Comparison of ENCODE assay signal across 13 mouse cellular contexts in genomic region chr5:24343379-24343778, GRCm38 (mm10). TPM values are rescaled to one million over a fixed set of nuclear protein-coding genes. Genes with fewer than 3 reads are reported as not detected.
DNase-seq lines count a peak whose midpoint lies in the region; ATAC-seq and TF ChIP-seq lines count a peak whose summit lies in the region.
"Had no signal": no experiment of that assay in that cellular context is flagged by ENCODE, and none has a peak within 500 bp of the region (broad histone marks: within the 10 kb centered on the region; RNA-seq: fewer than 3 reads in every experiment).

No protein-coding gene starts in this region.

- no peak for ATAC-seq in stomach, embryonic 14.5 days (ENCODE audit: insufficient number of reproducible peaks, insufficient read depth, low FRiP score, low read depth)
- no peak for ATAC-seq in stomach, postnatal 0 days (ENCODE audit: low FRiP score, low TSS enrichment)
- peak; percentile 2; the same call in 1 of the 2 replicates for ATAC-seq in liver, embryonic 15.5 days (ENCODE audit: insufficient read depth)

- DNase-seq in heart, embryonic 10.5 days (ENCODE audit: low spot score), result no peak
- DNase-seq in heart, postnatal 36 days, result no peak
- DNase-seq in stomach, postnatal 0 days (ENCODE audit: low spot score), result no peak
- DNase-seq in spleen, adult 12 weeks (ENCODE audit: low spot score), result no peak
- no peak for DNase-seq in lung, postnatal 25 days (ENCODE audit: low spot score)
- DNase-seq: adrenal gland, postnatal 10 days; cerebellum, adult 18-20 months; kidney, adult 18-20 months; layer of hippocampus, postnatal 36 days; lung, adult 18-20 months had no signal

- intact Hi-C loops in heart, postnatal 36 days (cut with DNase I), result no loop called here

- no peak for TF ChIP-seq CTCF in stomach, postnatal 0 days (IDR thresholded peaks at IDR 0.05; ENCODE audit: low read depth)
- no peak for TF ChIP-seq CTCF in olfactory bulb, adult 2 months (IDR thresholded peaks at IDR 0.05; ENCODE audit: insufficient read depth, low read depth, low read length)

- no peaks in the 10 kb centered on the region for H3K9me3 ChIP-seq in heart, embryonic 10.5 days
- no peaks in the 10 kb centered on the region for H3K9me3 ChIP-seq in stomach, embryonic 14.5 days (ENCODE audit: control insufficient read depth, low read depth, low read length)
- H3K9me3 ChIP-seq in stomach, postnatal 0 days (ENCODE audit: control insufficient read depth, low read length), result no peaks in the 10 kb centered on the region
- no peaks in the 10 kb centered on the region for H3K9me3 ChIP-seq in liver, embryonic 15.5 days (replicated peaks)

- no peak for TF ChIP-seq EP300 in stomach, postnatal 0 days (optimal IDR thresholded peaks at IDR 0.05)

- no peak for TF ChIP-seq POLR2A in olfactory bulb, adult 2 months (IDR thresholded peaks at IDR 0.05; ENCODE audit: insufficient read depth, low read depth, low read length)

- H3K36me3 ChIP-seq in heart, embryonic 10.5 days, result peaks cover 50% of the 10 kb centered on the region
- H3K36me3 ChIP-seq in stomach, embryonic 14.5 days (ENCODE audit: control insufficient read depth, insufficient read depth, low read length), result no peaks in the 10 kb centered on the region
- no peaks in the 10 kb centered on the region for H3K36me3 ChIP-seq in stomach, postnatal 0 days (ENCODE audit: control insufficient read depth, insufficient read depth, low read length)
- H3K36me3 ChIP-seq in liver, embryonic 15.5 days (replicated peaks), result no peaks in the 10 kb centered on the region

- H3K9ac ChIP-seq in stomach, embryonic 14.5 days (replicated peaks; ENCODE audit: low read depth, low read length), result no peak overlapping the region; the same call in 1 of the 2 replicates
- H3K9ac ChIP-seq in stomach, postnatal 0 days (ENCODE audit: low read length), result no peak overlapping the region
- no peak overlapping the region for H3K9ac ChIP-seq in liver, embryonic 15.5 days

- peak overlapping the region; percentile 79 for H3K27ac ChIP-seq in heart, embryonic 10.5 days
- H3K27ac ChIP-seq in stomach, embryonic 14.5 days (ENCODE audit: low read length), result peak overlapping the region; percentile 90
- no peak overlapping the region for H3K27ac ChIP-seq in stomach, postnatal 0 days (replicated peaks)
- no peak overlapping the region; the same call in 1 of the 2 replicates for H3K27ac ChIP-seq in liver, embryonic 15.5 days (replicated peaks)
- peak overlapping the region; percentile 92 for H3K27ac ChIP-seq in olfactory bulb, adult 2 months (ENCODE audit: insufficient read depth, low read depth, low read length)

- peak overlapping the region; percentile 9; the same call in 1 of the 2 replicates for H3K4me3 ChIP-seq in heart, embryonic 10.5 days
- no peak overlapping the region for H3K4me3 ChIP-seq in stomach, embryonic 14.5 days (ENCODE audit: low read depth, low read length)
- H3K4me3 ChIP-seq in stomach, postnatal 0 days (ENCODE audit: low read depth, low read length), result no peak overlapping the region
- no peak overlapping the region for H3K4me3 ChIP-seq in liver, embryonic 15.5 days (replicated peaks)
- no peak overlapping the region for H3K4me3 ChIP-seq in olfactory bulb, adult 2 months (ENCODE audit: insufficient read depth, low read depth, low read length)

- H3K27me3 ChIP-seq in heart, embryonic 10.5 days (ENCODE audit: insufficient read depth, poor library complexity, severe bottlenecking), result no peaks in the 10 kb centered on the region
- no peaks in the 10 kb centered on the region for H3K27me3 ChIP-seq in stomach, embryonic 14.5 days (ENCODE audit: control insufficient read depth, insufficient read depth, low read length)
- H3K27me3 ChIP-seq in stomach, postnatal 0 days (ENCODE audit: control insufficient read depth, insufficient read depth, low read length), result no peaks in the 10 kb centered on the region
- peaks cover 15% of the 10 kb centered on the region for H3K27me3 ChIP-seq in liver, embryonic 15.5 days

- H3K4me2 ChIP-seq in stomach, embryonic 14.5 days (replicated peaks; ENCODE audit: low read depth, low read length), result no peak overlapping the region
- no peak overlapping the region for H3K4me2 ChIP-seq in stomach, postnatal 0 days (replicated peaks; ENCODE audit: low read depth)
- no peak overlapping the region for H3K4me2 ChIP-seq in liver, embryonic 15.5 days

- peaks cover 89% of the 10 kb centered on the region for H3K4me1 ChIP-seq in heart, embryonic 10.5 days
- H3K4me1 ChIP-seq in stomach, embryonic 14.5 days (ENCODE audit: control insufficient read depth, insufficient read depth, low read length), result peaks cover 51% of the 10 kb centered on the region
- H3K4me1 ChIP-seq in stomach, postnatal 0 days (replicated peaks; ENCODE audit: control insufficient read depth, insufficient read depth), result peaks cover 4% of the 10 kb centered on the region
- H3K4me1 ChIP-seq in liver, embryonic 15.5 days (replicated peaks), result peaks cover 47% of the 10 kb centered on the region
- peaks cover 55% of the 10 kb centered on the region for H3K4me1 ChIP-seq in olfactory bulb, adult 2 months (ENCODE audit: control insufficient read depth, insufficient read depth, low read length)

RNA-seq across cellular contexts. Expression of gene Kcnh2, which starts 8.0 kb away (rescaled TPM):
- polyA plus RNA-seq in heart, embryonic 10.5 days (2016; fragmentation: Nextera tagmentation; extraction: Ambion mirVana), result 28.8 and 32.2 TPM in 2 replicates
- total RNA-seq in heart, postnatal 36 days (2021), result 10 to 100 TPM; 56.3 to 72.6 TPM
- 8.9 and 9.8 TPM in 2 replicates for polyA plus RNA-seq in stomach, embryonic 14.5 days (2014; fragmentation: Nextera tagmentation; extraction: Ambion mirVana)
- polyA plus RNA-seq in stomach, postnatal 0 days (2015; fragmentation: Nextera tagmentation; extraction: Ambion mirVana), result 3.7 and 3.8 TPM in 2 replicates
- polyA plus RNA-seq in liver, embryonic 15.5 days (2015; fragmentation: Nextera tagmentation; extraction: Ambion mirVana), result 0.35 and 0.68 TPM in 2 replicates
- not detected in 2 replicates for polyA plus RNA-seq in olfactory bulb, adult 2 months (2012; ENCODE audit: insufficient read depth, insufficient read length, low replicate concordance, missing spikeins)

RNA-seq across cellular contexts. Expression of gene Nos3, which starts 21.2 kb away (rescaled TPM):
- polyA plus RNA-seq in heart, embryonic 10.5 days (2016; fragmentation: Nextera tagmentation; extraction: Ambion mirVana), result 23.2 and 40.8 TPM in 2 replicates
- 10 to 100 TPM; 23.7 to 26.2 TPM for total RNA-seq in heart, postnatal 36 days (2021)
- 4.6 and 4.9 TPM in 2 replicates for polyA plus RNA-seq in stomach, embryonic 14.5 days (2014; fragmentation: Nextera tagmentation; extraction: Ambion mirVana)
- 3.1 and 3.2 TPM in 2 replicates for polyA plus RNA-seq in stomach, postnatal 0 days (2015; fragmentation: Nextera tagmentation; extraction: Ambion mirVana)
- 2.1 and 2.5 TPM in 2 replicates for polyA plus RNA-seq in liver, embryonic 15.5 days (2015; fragmentation: Nextera tagmentation; extraction: Ambion mirVana)
- not detected in 2 replicates for polyA plus RNA-seq in olfactory bulb, adult 2 months (2012; ENCODE audit: insufficient read depth, insufficient read length, low replicate concordance, missing spikeins)

RNA-seq across cellular contexts. Expression of gene Atg9b, which starts 48.6 kb away (rescaled TPM):
- 1.2 and 2.3 TPM in 2 replicates for polyA plus RNA-seq in heart, embryonic 10.5 days (2016; fragmentation: Nextera tagmentation; extraction: Ambion mirVana)
- total RNA-seq in heart, postnatal 36 days (2021), result under 1 TPM; 0.27 to 0.75 TPM
- 0.57 and 0.68 TPM in 2 replicates for polyA plus RNA-seq in stomach, embryonic 14.5 days (2014; fragmentation: Nextera tagmentation; extraction: Ambion mirVana)
- 4.1 and 5.8 TPM in 2 replicates for polyA plus RNA-seq in stomach, postnatal 0 days (2015; fragmentation: Nextera tagmentation; extraction: Ambion mirVana)
- polyA plus RNA-seq in liver, embryonic 15.5 days (2015; fragmentation: Nextera tagmentation; extraction: Ambion mirVana), result 0.58 and 2.2 TPM in 2 replicates
- not detected in 2 replicates for polyA plus RNA-seq in olfactory bulb, adult 2 months (2012; ENCODE audit: insufficient read depth, insufficient read length, low replicate concordance, missing spikeins)

RNA-seq across cellular contexts. Expression of gene Abcb8, which starts 50.1 kb away (rescaled TPM):
- polyA plus RNA-seq in heart, embryonic 10.5 days (2016; fragmentation: Nextera tagmentation; extraction: Ambion mirVana), result 62.7 and 81.3 TPM in 2 replicates
- 10 to 100 TPM; 83.7 to 84.9 TPM for total RNA-seq in heart, postnatal 36 days (2021)
- 46.2 and 52.5 TPM in 2 replicates for polyA plus RNA-seq in stomach, embryonic 14.5 days (2014; fragmentation: Nextera tagmentation; extraction: Ambion mirVana)
- polyA plus RNA-seq in stomach, postnatal 0 days (2015; fragmentation: Nextera tagmentation; extraction: Ambion mirVana), result 29.3 and 30.2 TPM in 2 replicates
- 25.6 and 30.8 TPM in 2 replicates for polyA plus RNA-seq in liver, embryonic 15.5 days (2015; fragmentation: Nextera tagmentation; extraction: Ambion mirVana)
- polyA plus RNA-seq in olfactory bulb, adult 2 months (2012; ENCODE audit: insufficient read depth, insufficient read length, low replicate concordance, missing spikeins), result not detected in 2 replicates

Comparison
In these comparisons a context has a peak if more than half of its experiments do, and no peak if none do; other contexts are left out.
1. H3K27ac ChIP-seq: peak in heart, embryonic 10.5 days (single experiment), stomach, embryonic 14.5 days (single experiment) and olfactory bulb, adult 2 months (single experiment); none in stomach, postnatal 0 days (single experiment) and liver, embryonic 15.5 days (single experiment).